In the genomic region with DNA sequence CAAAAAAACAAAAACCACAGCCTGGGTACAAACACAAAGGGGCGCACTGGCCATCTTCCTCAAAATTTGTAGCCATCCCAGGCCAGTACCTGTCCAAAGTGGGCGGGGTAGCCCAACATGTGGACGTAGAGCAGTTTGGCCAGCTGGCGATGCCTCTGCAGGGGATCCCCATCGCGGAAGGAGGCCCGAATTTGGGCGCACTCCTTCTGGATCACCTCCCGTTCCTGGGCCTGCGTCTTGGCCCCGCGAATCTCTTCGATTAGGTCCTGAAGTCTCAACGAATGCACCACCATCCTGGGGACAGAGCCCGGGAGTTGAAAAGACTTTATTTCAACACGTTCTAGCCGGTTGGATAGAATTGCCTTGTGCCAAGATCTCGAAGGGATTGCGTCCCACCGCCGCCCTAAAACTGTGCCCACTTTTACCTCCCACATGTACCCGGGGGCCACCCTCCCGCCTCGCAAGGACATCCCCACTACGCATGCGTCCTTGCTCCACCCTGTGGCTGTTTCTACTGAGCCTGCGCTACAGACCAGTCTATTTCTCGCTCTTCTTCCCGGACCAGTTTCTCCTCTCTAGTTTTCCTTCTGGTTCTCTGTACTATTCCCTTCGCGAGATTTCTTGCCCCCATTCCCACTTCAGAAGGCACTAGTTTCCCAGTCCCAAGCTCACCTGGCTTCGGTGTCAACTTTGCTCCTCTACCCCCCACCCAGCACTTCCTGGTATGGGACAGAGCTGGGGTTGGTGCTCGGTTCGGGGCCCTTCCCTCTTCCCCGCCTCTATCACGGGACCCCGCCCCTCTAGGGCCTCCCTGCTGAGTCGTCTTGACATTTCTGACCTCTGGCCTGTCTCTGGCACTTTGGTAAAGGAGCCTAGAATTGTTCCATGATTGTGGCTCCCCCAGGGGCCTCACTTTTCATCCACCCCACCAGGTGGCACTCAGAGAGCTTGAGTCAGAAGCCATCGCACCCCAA, we compare ENCODE assay signal across 7 mouse cellular contexts. TPM values are rescaled to one million over a fixed set of nuclear protein-coding genes. Genes with fewer than 3 reads are reported as not detected.
DNase-seq lines count a peak whose midpoint lies in the region; ATAC-seq lines count a peak whose summit lies in the region.

TSS of gene Ap1g2 (minus strand) at position 758 of the 974 bp plus-strand sequence.

- intact Hi-C loops in left cerebral cortex, postnatal 14 days (cut with DNase I): loop anchor here (5.0 kb wide), 1 partner anchor 209 kb away; no protein-coding TSS in a partner anchor

- peak; percentile 85 for DNase-seq in adipocyte (ENCODE audit: low spot score)
- DNase-seq in gastrocnemius, adult 8-10 months (ENCODE audit: low spot score in 2 of 2): peak; percentile 73 to 78
- peak; percentile 93 for DNase-seq in induced T-regulatory cell, adult 2 months (ENCODE audit: low read depth)
- peak; percentile 88 to 89 for DNase-seq in left cerebral cortex, postnatal 14 days (ENCODE audit: low spot score in 2 of 2)
- peak; percentile 82 to 84 for DNase-seq in right cerebral cortex, postnatal 36 days (ENCODE audit: low spot score in 2 of 2)

- peak; percentile 87 for ATAC-seq in common myeloid progenitor, adult 5-6 weeks (replicated peaks; ENCODE audit: low read depth, poor library complexity, severe bottlenecking)
- peak; percentile 88 for ATAC-seq in megakaryocyte-erythroid progenitor cell, adult 5-6 weeks (replicated peaks; ENCODE audit: low FRiP score, low TSS enrichment, poor library complexity, severe bottlenecking)

RNA-seq across cellular contexts. Expression of gene Ap1g2, which starts in this region (rescaled TPM):
- 25.1 and 30.9 TPM in 2 replicates for total RNA-seq in common myeloid progenitor, adult 5-6 weeks (2017)
- 1 to 10 TPM; 2.2 to 3.9 (median 3.6) TPM for total RNA-seq in gastrocnemius, adult 8-10 months (2022)
- 10 to 100 TPM; 10.4 to 12.3 TPM for total RNA-seq in left cerebral cortex, postnatal 14 days (2021)
- 66.7 and 109 TPM in 2 replicates for total RNA-seq in megakaryocyte-erythroid progenitor cell, adult 5-6 weeks (2014; fragmentation: Nextera tagmentation)
- 13.3 and 27.0 TPM in 2 replicates for total RNA-seq in megakaryocyte-erythroid progenitor cell, adult 5-6 weeks (2017)

Comparison
In these comparisons a context has a peak if more than half of its experiments do, and no peak if none do; other contexts are left out.
1. Peak in every context shown above with its lines: DNase-seq and ATAC-seq.